Mouse (Mus musculus) lung, postnatal 14 days (tissue): ENCODE measurements around the gene Tmem206.
A peak's percentile ranks its signal among the peaks of the same experiment; 100 is the strongest.

Source experiments
- DNase-seq: peaks from one replicate; pipeline ENCODE4 v3.0.0; 2021

The Tmem206 gene

GRCm38 (mm10) chr1:191353836-191354235 is 28.1 kb downstream of the Tmem206 start:
- no peak for DNase-seq

- DNase-seq: no peak
These were observed 31.2 kb downstream of the Tmem206 start for GRCm38 (mm10) chr1:191356936-191357335.

GRCm38 (mm10) chr1:191359478-191359877 is 33.8 kb downstream of the Tmem206 start:
- DNase-seq: no peak

DNA sequence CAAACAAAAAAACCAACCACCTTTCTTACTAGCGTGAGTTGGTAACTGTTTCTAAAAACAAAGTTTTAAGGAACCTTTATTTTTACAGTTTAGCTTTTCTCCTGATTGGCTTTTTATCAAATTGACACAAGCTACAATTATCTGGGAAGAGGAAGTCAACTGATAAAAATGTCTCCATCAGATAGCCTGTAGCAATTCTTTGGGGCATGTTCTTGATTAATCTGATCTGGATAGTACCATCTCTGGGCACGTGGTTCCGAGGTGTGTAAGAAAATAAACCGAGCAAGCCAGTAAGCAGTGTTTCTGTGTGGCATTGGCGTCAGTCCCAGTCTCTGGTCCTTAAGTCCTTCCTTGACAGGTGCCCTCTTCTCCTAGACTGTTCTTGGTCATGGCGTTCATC is 36.7 kb downstream of the Tmem206 start:
- DNase-seq: no peak

GRCm38 (mm10) chr1:191364477-191364876 is 38.8 kb downstream of the Tmem206 start:
- DNase-seq: peak; percentile 41

DNA sequence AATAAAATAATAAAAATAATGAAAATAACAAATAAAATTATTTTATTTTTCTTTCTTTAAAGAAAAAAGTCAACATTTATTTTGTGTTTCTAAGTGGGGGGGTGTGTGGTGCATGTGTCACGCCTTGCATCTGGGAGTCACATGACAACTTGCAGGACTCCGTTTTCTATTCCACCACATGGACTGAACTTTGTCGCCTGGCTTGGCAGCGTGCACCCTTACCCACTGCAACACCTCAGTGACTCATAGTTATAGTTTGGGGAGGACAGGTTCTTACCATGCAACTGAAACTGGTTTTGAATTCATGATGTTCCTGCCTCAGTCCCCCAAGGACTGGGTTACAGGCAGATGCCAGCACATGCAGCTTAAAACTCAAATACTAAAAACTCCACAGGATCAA is 42.5 kb downstream of the Tmem206 start:
- no peak for DNase-seq

GRCm38 (mm10) chr1:191369140-191369539 is 43.4 kb downstream of the Tmem206 start:
- DNase-seq: no peak

GRCm38 (mm10) chr1:191374993-191375643 is 49.4 kb downstream of the Tmem206 start:
- DNase-seq: no peak

GRCm38 (mm10) chr1:191375644-191375998 is 49.9 kb downstream of the Tmem206 start:
- no peak for DNase-seq

DNA sequence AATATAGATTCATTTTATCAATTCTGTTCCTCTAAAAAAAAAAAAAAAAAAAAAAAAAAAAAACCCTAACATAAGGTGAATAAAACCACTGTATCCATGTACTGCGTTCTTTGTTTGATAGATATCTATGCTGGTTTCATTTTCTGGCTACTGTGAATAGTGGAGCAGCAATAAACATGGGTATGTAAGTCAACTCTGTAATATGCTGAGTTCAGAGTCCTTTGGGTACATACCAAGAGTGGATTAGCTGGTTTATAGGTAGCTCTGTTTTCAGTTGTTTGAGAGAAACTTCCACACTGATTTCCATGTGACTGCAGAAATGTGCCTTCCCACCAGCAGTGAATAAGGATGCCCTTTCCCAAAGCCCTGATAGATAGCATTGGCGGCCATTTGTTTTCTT is 52.4 kb downstream of the Tmem206 start:
- no peak for DNase-seq

- no peak for DNase-seq
These were observed 55.1 kb downstream of the Tmem206 start for GRCm38 (mm10) chr1:191380843-191381242.

GRCm38 (mm10) chr1:191381955-191382736 is 56.4 kb downstream of the Tmem206 start:
- DNase-seq: no peak

DNA sequence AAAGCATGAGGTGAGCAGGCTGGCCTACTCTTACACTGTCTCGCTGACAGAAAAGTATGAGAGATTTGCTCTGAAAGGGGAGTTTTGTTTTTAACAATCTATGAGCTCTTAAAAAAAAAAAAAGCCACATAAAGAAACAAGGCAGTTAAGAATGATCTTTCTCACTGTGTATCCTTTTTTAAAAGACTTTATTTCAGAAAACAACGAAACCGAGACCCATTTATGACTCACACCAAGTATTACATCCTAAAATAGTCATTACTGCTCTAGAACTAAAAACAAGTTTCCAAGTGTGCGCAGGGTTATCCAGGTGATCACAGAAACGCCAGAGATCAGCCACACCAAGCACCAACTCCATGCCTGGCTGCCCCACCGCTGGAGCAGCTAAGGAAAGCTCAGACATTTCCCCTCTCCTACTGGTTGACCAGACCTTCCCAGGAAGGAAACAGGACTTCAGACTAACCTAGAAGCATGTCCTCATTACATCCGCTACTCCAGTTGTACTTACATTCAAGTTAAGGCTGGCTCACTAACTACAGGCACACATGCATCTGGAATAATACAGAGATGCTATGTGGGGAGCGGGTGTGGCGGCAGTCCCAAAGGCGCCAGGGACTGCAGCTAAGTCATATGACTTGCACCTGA is 59.2 kb downstream of the Tmem206 start:
- no peak for DNase-seq

- peak; percentile 65 for DNase-seq
These were observed 65.6 kb downstream of the Tmem206 start for GRCm38 (mm10) chr1:191391311-191391710.

DNA sequence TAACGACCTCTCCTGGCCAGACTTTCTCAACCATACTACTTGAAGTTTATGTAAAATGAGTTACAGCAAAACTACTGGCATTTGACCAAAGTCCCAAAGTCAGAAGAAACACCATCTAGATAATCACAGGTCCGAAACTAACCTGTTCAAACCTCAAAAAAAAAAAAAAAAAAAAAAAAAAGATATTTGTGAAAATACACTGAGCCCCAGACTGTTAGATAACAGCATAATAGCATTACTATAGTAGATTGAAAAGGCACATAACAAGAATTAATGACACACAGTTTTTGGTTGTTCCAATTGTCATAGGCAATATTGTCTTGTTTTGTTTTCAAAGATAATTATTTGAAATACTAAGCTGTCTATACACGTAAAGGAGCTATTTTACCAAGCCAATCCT is 67.8 kb downstream of the Tmem206 start:
- no peak for DNase-seq

GRCm38 (mm10) chr1:191394126-191394525 is 68.4 kb downstream of the Tmem206 start:
- peak; percentile 17 for DNase-seq

DNA sequence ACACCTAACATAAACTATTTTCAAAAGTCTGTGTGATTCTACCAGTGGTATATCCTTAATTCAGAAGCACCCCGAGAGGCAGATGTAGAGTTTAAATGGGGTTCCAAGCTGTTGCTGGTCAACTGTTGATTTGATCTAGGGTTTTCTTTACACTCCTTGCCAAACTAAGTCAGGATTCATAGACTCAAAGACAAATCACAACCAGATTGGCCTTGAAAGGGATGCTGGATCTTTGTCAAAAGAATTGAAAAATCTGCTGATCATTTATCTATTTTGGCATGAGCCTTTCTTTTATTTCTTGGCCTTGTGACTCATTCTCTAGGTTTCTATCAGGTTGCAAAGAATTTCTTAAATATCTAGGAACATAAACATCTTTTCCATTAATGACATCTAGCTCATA is 69.5 kb downstream of the Tmem206 start:
- DNase-seq: no peak

GRCm38 (mm10) chr1:191395871-191396433 is 70.2 kb downstream of the Tmem206 start:
- peak; percentile 63 for DNase-seq

DNA sequence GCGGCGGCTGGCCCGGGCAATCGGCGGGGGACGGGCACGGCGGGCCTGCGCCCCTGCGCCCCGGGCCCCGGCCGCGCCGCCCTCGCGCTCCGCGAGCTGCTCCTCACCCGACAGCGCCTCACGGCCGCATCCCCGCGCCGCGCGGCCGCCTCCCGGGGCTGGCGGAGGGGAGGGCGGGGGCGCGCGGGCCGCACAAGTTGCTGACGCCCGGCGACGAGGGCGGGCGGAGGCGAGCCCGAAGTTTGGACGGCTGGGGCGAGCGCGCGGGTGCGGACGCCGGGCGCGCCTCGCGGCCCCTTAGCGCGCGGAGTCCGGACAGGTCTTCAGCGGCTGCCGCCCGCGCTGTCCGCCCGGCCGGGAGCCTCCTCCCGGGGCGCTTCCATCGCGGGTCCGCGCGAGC is 70.7 kb downstream of the Tmem206 start:
- peak; percentile 68 for DNase-seq

DNA sequence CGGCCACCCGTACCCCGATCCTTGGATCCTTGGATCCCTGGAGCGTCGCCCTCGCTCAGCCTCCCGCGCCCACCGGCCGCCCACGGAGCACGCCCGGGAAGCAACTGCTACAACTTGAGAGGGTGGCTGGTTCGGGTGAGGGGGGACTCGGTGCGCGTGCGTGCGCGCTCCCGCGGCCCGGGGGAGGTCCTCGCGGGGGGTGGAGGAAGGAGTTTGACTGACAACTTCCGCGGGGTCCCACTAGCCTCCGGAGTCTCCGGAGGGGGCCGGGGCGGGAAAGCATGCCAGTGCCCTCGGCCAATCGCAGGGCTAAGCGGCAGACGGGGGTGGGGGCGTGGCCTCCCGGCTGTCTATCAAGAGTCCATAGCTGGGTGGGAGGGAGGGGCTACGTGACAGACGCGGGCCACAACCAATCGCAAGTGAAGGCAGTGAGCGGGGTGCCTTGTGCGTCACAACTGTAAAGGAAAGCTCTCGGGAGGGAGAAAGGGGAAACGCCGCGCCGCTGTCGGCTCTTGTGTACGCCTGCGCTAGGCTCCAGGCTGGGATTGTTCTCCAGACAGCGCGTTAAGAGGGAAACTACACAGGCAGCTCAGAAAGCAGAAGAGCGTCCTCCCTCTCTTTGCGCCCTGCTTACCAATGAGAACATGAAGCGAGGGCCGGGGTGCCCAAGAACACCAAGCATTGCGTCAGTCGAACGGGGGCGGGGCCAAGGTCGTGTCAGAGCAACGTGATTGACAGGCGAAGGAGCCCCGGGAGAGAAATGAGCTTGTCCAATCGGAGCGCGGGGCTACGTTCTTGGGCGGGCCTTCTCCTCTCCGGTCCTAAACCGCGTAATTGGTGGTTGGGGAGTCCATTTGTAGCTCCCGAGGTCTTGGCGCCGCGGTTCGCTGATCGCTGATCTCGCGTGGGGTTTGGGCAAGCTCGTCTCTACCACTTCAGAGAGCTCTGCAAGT is 71.5 kb downstream of the Tmem206 start:
- peak; percentile 100 for DNase-seq
